Mouse (Mus musculus) liver, embryonic 15.5 days (tissue): ENCODE measurements around the gene Prelid1. TPM values are rescaled to one million over a fixed set of nuclear protein-coding genes. Genes with fewer than 3 reads are reported as not detected.
A peak's percentile ranks its signal among the peaks of the same experiment; 100 is the strongest.

Experiments used
- ATAC-seq: fragments of 200-750 bp; cut with Nextera tagmentation; 2 replicates; pipeline ENCODE4 v1.8.0; 2017; ENCODE audit warnings: moderate number of reproducible peaks, mild to moderate bottlenecking, moderate library complexity; ENCODE audit not compliant: insufficient read depth
- H3K27ac ChIP-seq: fragments of 300-500 bp; sonication (generic); replicated peaks from 2 replicates; pipeline ENCODE4 v1.5.1; 2015; ENCODE audit warnings: mild to moderate bottlenecking, inconsistent platforms
- H3K27me3 ChIP-seq: fragments of 300-500 bp; sonication (generic); 2 replicates; pipeline ENCODE4 v1.6.1; 2015; ENCODE audit warnings: mild to moderate bottlenecking, inconsistent platforms
- H3K36me3 ChIP-seq: fragments of 300-500 bp; sonication (generic); replicated peaks from 2 replicates; pipeline ENCODE4 v1.6.1; 2015; ENCODE audit warnings: moderate library complexity, mild to moderate bottlenecking, inconsistent platforms
- H3K4me1 ChIP-seq: fragments of 300-500 bp; sonication (generic); replicated peaks from 2 replicates; pipeline ENCODE4 v1.6.1; 2015; ENCODE audit warnings: inconsistent platforms
- H3K4me2 ChIP-seq: fragments of 300-500 bp; sonication (generic); 2 replicates; pipeline ENCODE4 v1.6.1; 2015; ENCODE audit warnings: moderate library complexity, mild to moderate bottlenecking, inconsistent platforms
- H3K4me3 ChIP-seq: fragments of 300-500 bp; sonication (generic); replicated peaks from 2 replicates; pipeline ENCODE4 v1.5.1; 2015; ENCODE audit warnings: mild to moderate bottlenecking, inconsistent platforms
- H3K9ac ChIP-seq: fragments of 300-500 bp; sonication (generic); 2 replicates; pipeline ENCODE4 v1.6.1; 2015; ENCODE audit warnings: moderate library complexity, mild to moderate bottlenecking, inconsistent platforms
- H3K9me3 ChIP-seq: fragments of 300-500 bp; sonication (generic); replicated peaks from 2 replicates; pipeline ENCODE4 v1.6.1; 2016; ENCODE audit warnings: inconsistent platforms
- WGBS: fragments of 180-500 bp; shearing (Covaris S2); methylation state at CpG from one replicate; pipeline ENCODE4 v1.1.7; 2015; ENCODE audit warnings: mixed read lengths; ENCODE audit not compliant: insufficient replicate concordance; 5-methylcytosine and 5-hydroxymethylcytosine counted together
- polyA plus RNA-seq: library from polyadenylated mRNA; unstranded; fragments of >200 nt; fragmentation: Nextera tagmentation; extraction: Ambion mirVana; gene quantifications from 2 replicates; pipeline ENCODE4 v1.2.1, GENCODE M21; 2015

Prelid1 gene
- polyA plus RNA-seq, 1 experiment from 2014 or later = 211 TPM

DNA sequence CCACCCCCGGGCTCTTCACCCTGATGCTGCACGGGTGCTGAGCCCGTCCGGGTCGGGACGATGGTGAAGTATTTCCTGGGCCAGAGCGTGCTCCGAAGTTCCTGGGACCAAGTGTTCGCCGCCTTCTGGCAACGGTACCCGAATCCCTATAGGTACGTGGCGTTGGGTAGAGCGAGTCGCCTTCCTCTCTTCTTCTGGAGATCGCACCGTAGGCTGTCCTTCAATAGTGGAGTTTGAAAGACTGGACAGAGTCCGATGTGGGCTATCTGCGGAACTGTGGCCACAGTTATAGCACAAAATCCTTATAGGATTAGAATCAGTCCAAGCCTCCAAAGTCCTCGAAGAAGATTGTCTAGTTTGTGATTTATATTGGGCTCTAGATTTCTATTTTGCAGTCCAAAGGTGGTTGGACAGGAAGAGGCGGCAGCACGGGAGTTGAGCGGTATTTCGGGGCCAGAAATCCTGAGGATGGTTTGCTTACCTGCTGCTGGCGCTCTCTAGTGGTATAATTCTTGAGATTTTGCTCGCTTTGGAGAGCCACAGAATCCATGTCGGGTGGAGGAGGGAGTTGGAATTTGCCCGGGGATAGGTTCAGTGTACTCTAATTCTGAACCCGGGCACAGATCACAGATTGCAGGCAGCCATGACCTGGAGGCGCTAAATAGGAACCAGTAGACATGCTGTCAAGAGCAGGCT, 2.0 kb downstream of the Prelid1 start:
- peak overlapping the region; percentile 99 for H3K4me2 ChIP-seq

DNA sequence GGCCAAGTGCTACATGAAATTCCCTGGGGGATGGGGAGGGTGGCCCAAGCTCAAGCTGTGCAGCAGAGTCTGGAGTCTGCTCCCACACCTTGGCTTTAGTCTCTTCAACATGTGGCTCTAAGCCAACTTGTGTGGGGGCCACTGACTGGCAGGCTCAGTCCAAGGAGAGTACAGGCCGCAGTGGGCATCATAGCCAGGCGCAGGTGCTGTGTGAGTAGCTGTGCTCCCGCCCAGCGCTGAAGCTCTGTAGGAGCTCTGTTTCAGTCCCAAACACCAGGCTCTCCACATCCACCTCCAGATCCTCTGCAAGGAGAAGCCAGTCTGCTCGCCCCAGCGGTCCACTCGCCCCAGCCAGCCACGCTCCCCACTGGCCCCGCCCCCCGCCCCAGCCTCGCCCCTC, 5.3 kb downstream of the Prelid1 start:
- peaks cover 59% of the 10 kb centered on the region for H3K36me3 ChIP-seq
- 83% methylated on average over 11 of the region's 11 CpGs for WGBS
- no peak overlapping the region for H3K27ac ChIP-seq
- H3K4me1 ChIP-seq = peaks cover 89% of the 10 kb centered on the region
- H3K9me3 ChIP-seq = no peaks in the 10 kb centered on the region
- no peak overlapping the region for H3K9ac ChIP-seq
- ATAC-seq = no peak
- H3K4me3 ChIP-seq = 0 out of 2 replicates have a peak overlapping the region, but pooled peaks have one; percentile 1
- no peaks in the 10 kb centered on the region for H3K27me3 ChIP-seq
- 0 out of 2 replicates have a peak overlapping the region, but pooled peaks have one; percentile 25 for H3K4me2 ChIP-seq

More for the DNA sequence above, 2.0 kb downstream of the Prelid1 start:
- peak; percentile 26 for ATAC-seq
- no peaks in the 10 kb centered on the region for H3K9me3 ChIP-seq
- H3K27me3 ChIP-seq = no peaks in the 10 kb centered on the region
- WGBS = under 1% methylated on average over 31 of the region's 31 CpGs
- H3K4me1 ChIP-seq = peaks cover 77% of the 10 kb centered on the region
- peak overlapping the region; percentile 84 for H3K27ac ChIP-seq
- peaks cover 72% of the 10 kb centered on the region for H3K36me3 ChIP-seq
- H3K9ac ChIP-seq = peak overlapping the region; percentile 99
- peak overlapping the region; percentile 91 for H3K4me3 ChIP-seq

DNA sequence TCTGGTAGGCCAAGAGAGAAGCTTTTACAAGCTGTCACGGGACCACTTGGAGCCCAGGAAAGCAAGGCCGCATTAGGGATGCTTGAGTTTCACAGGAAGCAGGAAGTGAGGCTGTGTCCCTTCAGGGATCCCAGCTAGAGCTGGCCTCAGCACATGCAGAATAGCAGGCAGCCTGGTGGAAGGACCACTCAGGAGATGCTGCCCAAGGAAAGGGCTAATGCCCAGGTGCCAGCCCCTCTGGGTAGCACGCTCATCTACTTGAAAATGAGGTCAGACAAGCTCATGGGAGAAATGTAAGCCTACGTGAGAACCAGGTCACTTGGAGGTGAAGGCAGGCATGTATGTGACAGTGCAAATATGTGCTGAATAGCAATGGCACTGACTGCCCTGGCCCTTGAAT, 6.9 kb downstream of the Prelid1 start:
- H3K4me2 ChIP-seq = peak overlapping the region; percentile 96
- WGBS = 53% methylated on average over 4 of the region's 4 CpGs
- peak overlapping the region; percentile 21; the same call in 1 of the 2 replicates for H3K9ac ChIP-seq

DNA sequence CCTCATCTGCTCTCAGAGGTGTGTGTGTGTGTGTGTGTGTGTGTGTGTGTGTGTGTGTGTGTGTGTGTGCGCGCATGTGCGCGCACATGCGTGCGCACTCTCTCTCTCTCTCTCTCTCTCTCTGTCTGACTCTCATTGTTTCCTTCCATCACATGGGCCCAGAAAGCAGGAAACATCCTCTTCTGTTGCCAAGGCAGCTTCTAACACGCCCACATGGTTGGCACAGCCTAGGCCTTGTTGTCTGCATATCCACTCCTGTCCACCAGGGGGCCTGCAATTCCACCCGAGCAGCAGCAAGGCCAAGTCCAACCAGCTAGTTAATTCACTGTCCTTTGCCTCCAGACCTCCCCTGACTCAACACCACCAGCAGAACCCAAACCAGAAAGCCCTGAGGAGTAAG, 7.3 kb downstream of the Prelid1 start:
- 0 out of 2 replicates have a peak, but pooled peaks cover 8% of the 10 kb centered on the region for H3K27me3 ChIP-seq
- peak overlapping the region; percentile 96 for H3K4me2 ChIP-seq
- H3K36me3 ChIP-seq = peaks cover 57% of the 10 kb centered on the region
- 53% methylated on average over 8 of the region's 8 CpGs for WGBS
- H3K27ac ChIP-seq = 0 out of 2 replicates have a peak overlapping the region, but pooled peaks have one; percentile 97
- H3K9ac ChIP-seq = peak overlapping the region; percentile 87
- H3K4me1 ChIP-seq = peaks cover 83% of the 10 kb centered on the region
- no peak for ATAC-seq
- no peaks in the 10 kb centered on the region for H3K9me3 ChIP-seq
- peak overlapping the region; percentile 83 for H3K4me3 ChIP-seq

More for the DNA sequence above, 6.9 kb downstream of the Prelid1 start:
- peaks cover 57% of the 10 kb centered on the region for H3K36me3 ChIP-seq
- peaks cover 88% of the 10 kb centered on the region for H3K4me1 ChIP-seq
- peak overlapping the region; percentile 83 for H3K4me3 ChIP-seq
- H3K27me3 ChIP-seq = 0 out of 2 replicates have a peak, but pooled peaks cover 3% of the 10 kb centered on the region
- H3K9me3 ChIP-seq = no peaks in the 10 kb centered on the region
- ATAC-seq = no peak
- H3K27ac ChIP-seq = no peak overlapping the region

DNA sequence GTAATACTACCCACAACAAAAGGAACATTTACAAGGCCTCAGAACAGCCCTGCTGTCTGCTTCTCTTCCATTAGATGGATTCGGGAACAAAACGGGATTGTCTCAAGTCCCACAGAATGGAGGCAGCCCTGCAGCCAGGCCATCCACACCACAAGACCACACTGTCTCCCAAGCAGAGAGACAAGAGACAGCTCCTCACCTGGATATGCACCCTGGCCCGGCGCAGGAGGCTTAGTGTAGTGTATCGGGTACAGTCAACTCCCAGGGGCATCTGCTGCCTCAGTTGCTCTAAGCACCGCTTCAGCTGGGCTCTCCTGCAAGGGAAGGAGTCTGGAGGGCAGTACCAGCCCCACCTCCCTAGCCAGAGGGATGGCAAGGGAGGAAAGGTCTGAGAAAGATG, 7.9 kb downstream of the Prelid1 start:
- H3K36me3 ChIP-seq = peaks cover 52% of the 10 kb centered on the region
- peak overlapping the region; percentile 96 for H3K4me2 ChIP-seq
- H3K27ac ChIP-seq = peak overlapping the region; percentile 97
- H3K4me3 ChIP-seq = peak overlapping the region; percentile 83
- WGBS = 68% methylated on average over 6 of the region's 6 CpGs
- peaks cover 78% of the 10 kb centered on the region for H3K4me1 ChIP-seq
- H3K9me3 ChIP-seq = no peaks in the 10 kb centered on the region
- no peak for ATAC-seq
- peak overlapping the region; percentile 87 for H3K9ac ChIP-seq
- 0 out of 2 replicates have a peak, but pooled peaks cover 13% of the 10 kb centered on the region for H3K27me3 ChIP-seq

DNA sequence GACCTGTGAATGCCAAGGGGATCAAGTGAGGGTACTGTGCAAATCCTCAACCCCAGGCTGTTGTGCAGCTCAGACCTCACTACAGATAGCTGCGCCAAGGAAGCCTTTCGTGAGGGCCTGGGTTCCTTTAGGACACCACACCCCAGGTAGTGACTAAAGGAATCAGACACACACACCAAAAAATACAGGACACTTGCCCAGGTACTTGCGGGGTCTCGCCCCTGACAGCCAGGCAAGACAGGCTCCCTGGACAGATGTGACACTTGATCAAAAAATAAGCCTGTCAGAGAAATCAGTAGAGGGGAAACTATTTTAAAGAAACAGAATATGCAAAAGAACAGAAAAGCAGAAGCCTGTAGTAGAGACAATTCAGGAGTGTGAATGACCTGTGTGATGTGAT, 8.3 kb downstream of the Prelid1 start:
- ATAC-seq = no peak
- WGBS = 78% methylated on average over 4 of the region's 4 CpGs
- peak overlapping the region; percentile 97 for H3K27ac ChIP-seq
- peaks cover 73% of the 10 kb centered on the region for H3K4me1 ChIP-seq
- peak overlapping the region; percentile 87 for H3K9ac ChIP-seq
- 0 out of 2 replicates have a peak, but pooled peaks cover 13% of the 10 kb centered on the region for H3K27me3 ChIP-seq
- H3K4me2 ChIP-seq = peak overlapping the region; percentile 96
- H3K4me3 ChIP-seq = peak overlapping the region; percentile 83
- peaks cover 48% of the 10 kb centered on the region for H3K36me3 ChIP-seq
- H3K9me3 ChIP-seq = no peaks in the 10 kb centered on the region

DNA sequence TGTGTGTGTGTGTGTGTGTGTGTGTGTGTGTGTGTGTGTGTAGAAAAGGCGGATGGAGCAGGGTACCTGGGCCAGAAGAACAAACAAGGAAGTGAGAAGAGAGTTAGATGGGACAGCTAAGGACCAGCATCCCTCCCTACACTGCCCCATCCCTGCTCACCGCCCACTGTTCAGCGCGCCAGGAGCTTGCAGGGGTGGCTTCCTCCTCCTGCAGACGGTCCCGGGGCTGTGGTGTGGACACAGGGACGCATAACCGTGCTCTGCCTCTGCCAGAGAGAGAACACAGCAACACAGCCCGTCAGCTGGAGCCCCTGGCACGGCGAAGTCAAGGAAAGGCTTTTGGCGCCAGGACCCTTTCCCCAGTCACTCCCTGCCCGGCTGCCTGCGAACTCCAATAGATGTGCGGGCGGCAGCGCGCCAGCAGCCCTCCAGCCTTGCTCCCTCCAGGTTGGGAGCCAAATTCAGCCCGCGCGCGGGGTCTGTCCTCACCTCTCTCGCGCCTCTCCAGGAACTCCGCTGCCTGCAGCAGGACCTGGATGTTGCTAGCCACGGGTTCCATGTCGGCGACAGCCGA, 8.9 kb downstream of the Prelid1 start:
- peaks cover 67% of the 10 kb centered on the region for H3K4me1 ChIP-seq
- H3K27ac ChIP-seq = peak overlapping the region; percentile 97
- peak overlapping the region; percentile 83 for H3K4me3 ChIP-seq
- peak overlapping the region; percentile 87 for H3K9ac ChIP-seq
- peak overlapping the region; percentile 96 for H3K4me2 ChIP-seq
- ATAC-seq = peak; percentile 33
- peaks cover 42% of the 10 kb centered on the region for H3K36me3 ChIP-seq
- H3K27me3 ChIP-seq = 0 out of 2 replicates have a peak, but pooled peaks cover 13% of the 10 kb centered on the region
- WGBS = 2% methylated on average over 29 of the region's 29 CpGs
- no peaks in the 10 kb centered on the region for H3K9me3 ChIP-seq

DNA sequence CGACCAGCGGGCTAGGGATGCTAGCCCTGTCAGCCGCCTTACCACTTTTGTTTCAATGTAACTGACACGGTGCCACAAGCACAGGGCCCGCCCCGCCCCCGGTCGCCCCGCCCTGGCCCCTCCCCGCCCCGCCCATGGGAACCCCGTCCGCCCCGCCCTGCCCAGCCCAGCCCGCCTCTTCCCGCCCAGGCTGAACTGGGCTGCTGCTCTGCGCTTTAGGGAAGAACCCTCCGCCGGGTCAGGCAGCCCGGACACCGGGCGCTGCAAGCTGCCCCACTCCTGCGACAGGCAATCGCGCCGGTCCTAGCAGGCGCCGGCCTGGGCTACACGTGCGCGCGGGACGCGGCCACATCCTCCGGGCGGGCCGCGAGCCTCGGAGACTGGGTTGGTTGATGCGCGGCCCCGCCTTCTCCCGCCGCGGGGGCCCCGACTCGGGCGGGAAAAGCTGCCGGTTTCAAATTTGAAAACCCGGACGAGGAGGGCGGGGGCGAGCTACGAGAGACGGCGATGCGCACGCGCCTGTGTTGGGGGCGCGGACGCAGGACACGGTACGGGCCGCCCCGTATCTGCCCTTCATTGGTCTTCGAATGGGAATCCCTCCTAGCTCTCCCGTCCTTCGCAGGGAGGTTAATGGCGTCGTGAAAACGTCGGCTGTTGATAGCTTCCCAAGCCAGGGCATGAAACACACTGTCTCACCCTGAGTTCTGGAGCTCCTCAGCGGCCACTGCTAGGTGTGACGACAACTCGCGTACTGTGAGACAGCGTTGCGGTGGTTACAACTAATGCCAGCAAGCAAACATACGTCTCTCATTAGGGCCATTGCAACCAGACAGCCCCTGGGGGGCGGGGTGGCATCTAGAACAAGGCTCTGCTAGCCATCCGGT, 9.6 kb downstream of the Prelid1 start, which contains the start of gene Mxd3:
Gene Mxd3, minus strand, starts transcription at position 141 of the 884 bp plus-strand sequence.
- peaks cover 63% of the 10 kb centered on the region for H3K4me1 ChIP-seq
- peak within 1 kb of the TSS; percentile 96 for H3K4me2 ChIP-seq
- H3K27ac ChIP-seq = peak within 1 kb of the TSS; percentile 97
- peak within 1 kb of the TSS; percentile 87 for H3K9ac ChIP-seq
- H3K27me3 ChIP-seq = 0 out of 2 replicates have a peak, but pooled peaks cover 13% of the 10 kb centered on the region
- H3K4me3 ChIP-seq = peak within 1 kb of the TSS; percentile 83
- H3K9me3 ChIP-seq = no peaks in the 10 kb centered on the region
- WGBS = under 1% methylated on average over 80 of the region's 82 CpGs
- peaks cover 36% of the 10 kb centered on the region for H3K36me3 ChIP-seq
- ATAC-seq = peak; percentile 89

DNA sequence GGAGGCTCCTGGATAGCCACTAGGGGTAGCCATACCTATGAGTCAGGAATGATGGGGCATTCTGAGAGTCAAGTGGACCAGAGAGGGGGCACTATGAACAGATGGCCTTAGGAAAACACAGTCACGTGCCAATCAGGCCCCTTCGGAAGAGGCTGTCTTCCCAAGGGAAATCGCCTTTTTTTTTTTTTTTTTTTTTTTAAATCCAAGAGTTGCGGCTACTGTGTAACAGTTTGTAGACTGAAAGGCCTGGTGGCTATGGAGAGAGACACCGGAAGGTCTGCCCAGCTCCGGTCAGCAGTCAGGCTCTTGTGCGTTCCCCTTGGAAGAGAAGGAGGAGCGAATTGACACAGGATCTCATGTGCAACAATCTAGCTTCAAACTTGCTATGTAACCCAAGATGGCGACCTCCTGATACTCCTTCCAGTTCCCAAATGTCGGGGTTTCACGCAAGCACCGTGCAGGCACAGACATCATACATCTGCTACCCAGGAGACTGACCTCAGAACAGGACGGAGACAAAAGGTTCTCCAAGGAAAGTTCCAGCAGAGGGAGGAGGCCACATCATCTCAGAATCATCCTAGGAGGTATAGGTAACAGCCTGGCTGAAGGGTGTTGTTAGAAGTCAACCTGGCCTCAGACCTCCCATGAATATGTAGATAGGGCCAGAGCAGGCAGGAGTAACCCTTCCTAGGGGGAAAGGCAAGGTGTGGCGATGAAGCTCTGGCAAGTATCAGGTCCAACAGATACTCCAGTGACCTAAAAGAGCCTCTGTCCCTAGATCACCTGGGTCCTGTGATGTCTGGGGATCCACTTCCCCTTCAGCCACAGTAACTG, 10.5 kb downstream of the Prelid1 start:
- H3K36me3 ChIP-seq = peaks cover 28% of the 10 kb centered on the region
- H3K27me3 ChIP-seq = 0 out of 2 replicates have a peak, but pooled peaks cover 20% of the 10 kb centered on the region
- H3K4me1 ChIP-seq = peaks cover 56% of the 10 kb centered on the region
- H3K4me2 ChIP-seq = peak overlapping the region; percentile 96
- peak; percentile 24 for ATAC-seq
- H3K9ac ChIP-seq = peak overlapping the region; percentile 87
- H3K27ac ChIP-seq = peak overlapping the region; percentile 97
- no peaks in the 10 kb centered on the region for H3K9me3 ChIP-seq
- WGBS = 53% methylated on average over 14 of the region's 14 CpGs
- peak overlapping the region; percentile 83 for H3K4me3 ChIP-seq

DNA sequence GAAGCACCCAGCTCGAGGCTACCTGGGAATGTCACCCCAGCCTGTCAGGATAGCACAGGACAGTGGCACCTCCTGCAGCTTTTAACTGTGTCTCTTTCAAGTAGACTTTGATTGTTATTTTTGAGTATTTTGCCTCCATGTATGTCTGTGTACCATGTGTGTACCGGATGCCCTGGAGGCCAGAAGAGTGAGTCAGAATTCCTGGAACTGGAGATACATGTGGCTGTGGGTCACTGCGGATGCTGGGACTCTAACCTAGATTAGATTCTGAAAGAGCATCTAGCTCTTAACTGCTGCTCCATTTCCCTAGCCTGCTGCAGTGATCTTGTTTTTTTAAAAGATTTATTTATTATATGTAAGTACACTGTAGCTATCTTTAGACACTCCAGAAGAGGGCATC, 12.0 kb downstream of the Prelid1 start:
- 60% methylated on average over 3 of the region's 3 CpGs for WGBS
- ATAC-seq = no peak

More for the DNA sequence above, 12.0 kb downstream of the Prelid1 start:
- no peak overlapping the region for H3K4me2 ChIP-seq
- 0 out of 2 replicates have a peak, but pooled peaks cover 20% of the 10 kb centered on the region for H3K27me3 ChIP-seq
- no peaks in the 10 kb centered on the region for H3K9me3 ChIP-seq
- peaks cover 12% of the 10 kb centered on the region for H3K36me3 ChIP-seq
- H3K9ac ChIP-seq = no peak overlapping the region
- H3K4me1 ChIP-seq = peaks cover 45% of the 10 kb centered on the region
- H3K4me3 ChIP-seq = no peak overlapping the region
- no peak overlapping the region for H3K27ac ChIP-seq
